Mouse (Mus musculus) kidney, adult 2 months (tissue): Measurements from ENCODE around the gene Bcar3. TPM values are rescaled to one million over a fixed set of nuclear protein-coding genes. Genes with fewer than 3 reads are reported as not detected.

ENCODE experiments used
- DNase-seq: peaks from one replicate; pipeline ENCODE4 v3.0.0; 2021
- H3K27ac ChIP-seq: fragments of 200-500 bp; 2 replicates; pipeline ENCODE4 v1.5.1; 2012; ENCODE audit warnings: low read depth, low read length, control low read depth, inconsistent platforms; ENCODE audit not compliant: insufficient read depth
- H3K27me3 ChIP-seq: fragments of 200-500 bp; replicated peaks from 2 replicates; pipeline ENCODE4 v1.6.1; 2012; ENCODE audit warnings: mild to moderate bottlenecking, moderate library complexity, low read length, inconsistent platforms; ENCODE audit not compliant: control insufficient read depth, insufficient read depth
- H3K36me3 ChIP-seq: fragments of 200-500 bp; 2 replicates; pipeline ENCODE4 v1.6.1; 2012; ENCODE audit warnings: mild to moderate bottlenecking, moderate library complexity, low read length, inconsistent platforms; ENCODE audit not compliant: control insufficient read depth, insufficient read depth
- H3K4me1 ChIP-seq: fragments of 200-500 bp; 2 replicates; pipeline ENCODE4 v1.6.1; 2011; ENCODE audit warnings: low read length; ENCODE audit not compliant: control insufficient read depth, insufficient read depth
- H3K4me3 ChIP-seq: fragments of 200-500 bp; 2 replicates; pipeline ENCODE4 v1.5.1; 2011; ENCODE audit warnings: mild to moderate bottlenecking, low read depth, low read length, control low read depth; ENCODE audit not compliant: insufficient read depth
- CTCF ChIP-seq: fragments of 200-500 bp; conservative IDR thresholded peaks from 2 replicates; pipeline ENCODE4 v1.5.1; 2011; ENCODE audit warnings: low read depth, mild to moderate bottlenecking, control low read depth, low read length, moderate library complexity, mixed read lengths; ENCODE audit not compliant: insufficient read depth, insufficient read length
- POLR2A ChIP-seq: fragments of 200-500 bp; IDR thresholded peaks from one replicate; pipeline ENCODE4 v1.6.1; 2011; ENCODE audit warnings: low read depth, low read length, control low read depth
- WGBS: fragments of 180-500 bp; shearing (Covaris S2); methylation state at CpG from one replicate; pipeline ENCODE4 v1.1.7; 2018; 5-methylcytosine and 5-hydroxymethylcytosine counted together
- polyA plus RNA-seq: library from polyadenylated mRNA; depleted of rRNA; stranded (reverse); fragments of >200 nt; gene quantifications from 2 replicates; pipeline ENCODE4 v1.2.3, GENCODE M21; 2012

Bcar3 gene
- polyA plus RNA-seq, 1 experiment = 41.3 TPM

DNA sequence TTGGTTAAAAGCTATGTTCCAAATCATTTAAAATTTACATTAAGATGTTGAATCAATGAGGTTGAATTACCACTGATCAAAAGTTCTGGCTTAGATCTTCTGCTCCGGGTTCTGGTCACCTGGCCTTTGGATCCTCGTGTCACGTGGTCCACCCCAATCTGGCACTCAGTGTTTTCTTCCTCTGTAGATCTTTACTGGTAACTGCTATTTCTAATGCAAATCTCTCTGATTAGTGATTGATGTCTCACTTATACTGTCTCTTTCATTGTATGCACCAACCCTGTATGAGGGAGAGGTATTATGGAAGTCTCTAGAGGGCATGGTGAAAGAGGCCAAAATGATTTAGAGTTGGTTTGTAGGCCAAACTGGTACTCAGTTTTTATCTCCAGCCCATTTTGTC, 198.1 kb downstream of the Bcar3 start:
- Histone ChIP-seq H3K27me3 (no peaks in the 10 kb centered on the region), H3K36me3 (no peaks in the 10 kb centered on the region), H3K4me1 (no peaks in the 10 kb centered on the region), H3K4me3 (no peak overlapping the region), H3K27ac (no peak overlapping the region)
- no peak for DNase-seq
- TF ChIP-seq CTCF = no peak
- WGBS = 91% methylated on average over 3 of the region's 3 CpGs

DNA sequence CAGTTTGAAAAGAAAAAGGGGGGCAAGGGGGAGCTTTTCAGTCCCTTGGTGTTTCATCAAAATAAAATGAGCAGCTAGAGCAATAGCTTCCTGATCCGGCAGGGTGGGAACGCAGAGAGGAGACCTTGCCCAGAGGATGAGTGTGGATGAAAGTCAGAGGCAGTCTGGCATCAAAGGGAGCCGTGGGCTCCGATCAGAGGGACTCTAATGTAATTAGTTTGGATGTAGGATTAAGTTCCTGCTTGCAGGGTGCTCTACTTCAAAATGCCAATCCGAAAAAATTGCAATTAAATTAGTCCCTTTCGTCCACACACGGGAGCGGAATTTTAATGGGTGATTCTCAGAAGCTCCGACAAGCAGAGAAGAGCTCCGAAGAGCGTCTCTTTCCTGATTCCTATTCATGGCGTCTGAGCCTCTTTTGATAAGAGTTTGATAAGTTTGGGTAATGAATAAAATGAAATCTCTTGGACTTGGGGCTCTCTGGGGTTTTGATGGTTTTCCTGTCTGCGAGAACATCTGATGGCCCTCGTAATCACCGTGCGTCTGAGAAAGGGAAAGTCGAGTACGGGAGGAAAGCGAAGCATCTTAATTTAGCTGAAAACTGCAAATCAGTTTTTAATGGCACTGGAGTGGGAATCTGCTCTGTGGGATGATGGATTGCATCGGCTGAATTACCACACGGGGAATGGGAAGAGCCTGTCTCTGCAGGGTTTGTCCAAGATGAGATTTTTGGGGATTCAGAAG, 199.1 kb downstream of the Bcar3 start:
- 65% methylated on average over 21 of the region's 21 CpGs for WGBS
- Histone ChIP-seq H3K4me1 (no peaks in the 10 kb centered on the region), H3K36me3 (no peaks in the 10 kb centered on the region), H3K27ac (no peak overlapping the region), H3K4me3 (no peak overlapping the region), H3K27me3 (no peaks in the 10 kb centered on the region)
- TF ChIP-seq CTCF (no peak), POLR2A (no peak)
- DNase-seq = no peak

DNA sequence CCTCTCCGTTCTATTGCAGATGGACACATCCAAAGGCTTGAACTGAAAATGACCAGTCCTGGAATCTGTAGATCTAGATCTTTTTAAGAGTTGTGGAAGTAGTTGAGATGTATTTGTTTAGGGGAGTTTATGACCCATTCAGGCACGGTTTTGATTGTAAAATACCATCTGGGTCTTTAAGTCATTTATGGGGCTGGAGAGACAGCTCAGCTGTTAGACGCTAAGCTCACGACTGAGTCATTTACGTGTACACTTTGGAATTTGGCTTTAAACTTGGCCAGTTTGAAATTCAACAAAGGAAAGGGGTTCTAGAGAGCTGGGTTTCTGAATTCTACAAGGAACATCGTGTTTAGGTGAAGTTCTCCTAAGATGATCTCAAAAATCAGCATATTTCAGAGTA, 200.8 kb downstream of the Bcar3 start:
- Histone ChIP-seq H3K36me3 (no peaks in the 10 kb centered on the region), H3K4me1 (no peaks in the 10 kb centered on the region), H3K4me3 (no peak overlapping the region), H3K27ac (no peak overlapping the region), H3K27me3 (no peaks in the 10 kb centered on the region)
- 62% methylated on average over 6 of the region's 6 CpGs for WGBS
- DNase-seq = no peak
- no peak for TF ChIP-seq POLR2A

DNA sequence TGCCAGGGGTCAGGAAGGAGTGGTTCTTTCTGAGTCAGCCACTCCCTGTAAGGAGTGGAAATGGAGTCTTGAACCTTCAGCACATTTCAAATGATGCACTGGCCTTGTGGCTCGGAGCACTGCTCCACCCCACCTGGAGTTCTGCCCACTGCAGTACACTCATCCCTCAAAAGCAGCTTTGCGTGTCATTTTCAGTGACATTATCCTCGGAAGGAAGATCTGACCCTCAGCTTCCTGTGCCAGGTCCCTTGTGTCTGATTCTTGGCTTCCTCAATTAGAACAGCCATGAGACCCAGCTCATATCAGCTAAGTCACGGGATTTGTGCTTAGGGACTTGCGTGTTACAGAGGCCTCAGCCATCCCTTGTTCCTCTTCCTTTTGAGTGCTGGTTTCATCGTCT, 203.9 kb downstream of the Bcar3 start:
- peak; percentile 64 for DNase-seq

GRCm38 (mm10) chr3:122498528-122498927, 204.6 kb downstream of the Bcar3 start:
- WGBS = 91% methylated on average over 7 of the region's 7 CpGs
- H3K27ac ChIP-seq = no peak overlapping the region
- H3K4me3 ChIP-seq = no peak overlapping the region
- TF ChIP-seq POLR2A (no peak), CTCF (no peak)
- H3K36me3 ChIP-seq = no peaks in the 10 kb centered on the region
- H3K27me3 ChIP-seq = no peaks in the 10 kb centered on the region
- no peak for DNase-seq
- no peaks in the 10 kb centered on the region for H3K4me1 ChIP-seq

More for the DNA sequence above, 203.9 kb downstream of the Bcar3 start:
- Histone ChIP-seq H3K4me3 (no peak overlapping the region), H3K36me3 (no peaks in the 10 kb centered on the region), H3K27ac (no peak overlapping the region), H3K27me3 (no peaks in the 10 kb centered on the region), H3K4me1 (no peaks in the 10 kb centered on the region)
- TF ChIP-seq POLR2A = no peak
- TF ChIP-seq CTCF = no peak
- WGBS = 65% methylated on average over 6 of the region's 6 CpGs

GRCm38 (mm10) chr3:122499647-122500046, 205.7 kb downstream of the Bcar3 start:
- no peaks in the 10 kb centered on the region for H3K4me1 ChIP-seq
- no peak for DNase-seq
- H3K27me3 ChIP-seq = no peaks in the 10 kb centered on the region
- H3K27ac ChIP-seq = no peak overlapping the region
- WGBS = 96% methylated on average over 6 of the region's 6 CpGs
- H3K36me3 ChIP-seq = no peaks in the 10 kb centered on the region
- no peak overlapping the region for H3K4me3 ChIP-seq
- no peak for TF ChIP-seq CTCF
- TF ChIP-seq POLR2A = no peak

- Histone ChIP-seq H3K27ac (no peak overlapping the region), H3K4me1 (no peaks in the 10 kb centered on the region), H3K4me3 (no peak overlapping the region), H3K27me3 (no peaks in the 10 kb centered on the region), H3K36me3 (no peaks in the 10 kb centered on the region)
- 91% methylated on average over 9 of the region's 9 CpGs for WGBS
- DNase-seq = no peak
- TF ChIP-seq CTCF (no peak), POLR2A (no peak)
These were observed 207.0 kb downstream of the Bcar3 start for GRCm38 (mm10) chr3:122500929-122501328.
